Mouse (Mus musculus): Measurements from ENCODE around the gene Eef1akmt3.
"Not testable (repeated sequence)": the region's sequence is repeated elsewhere in the genome, so short reads cannot be mapped to it uniquely, and the experiment has no call there.

Eef1akmt3 gene

DNA sequence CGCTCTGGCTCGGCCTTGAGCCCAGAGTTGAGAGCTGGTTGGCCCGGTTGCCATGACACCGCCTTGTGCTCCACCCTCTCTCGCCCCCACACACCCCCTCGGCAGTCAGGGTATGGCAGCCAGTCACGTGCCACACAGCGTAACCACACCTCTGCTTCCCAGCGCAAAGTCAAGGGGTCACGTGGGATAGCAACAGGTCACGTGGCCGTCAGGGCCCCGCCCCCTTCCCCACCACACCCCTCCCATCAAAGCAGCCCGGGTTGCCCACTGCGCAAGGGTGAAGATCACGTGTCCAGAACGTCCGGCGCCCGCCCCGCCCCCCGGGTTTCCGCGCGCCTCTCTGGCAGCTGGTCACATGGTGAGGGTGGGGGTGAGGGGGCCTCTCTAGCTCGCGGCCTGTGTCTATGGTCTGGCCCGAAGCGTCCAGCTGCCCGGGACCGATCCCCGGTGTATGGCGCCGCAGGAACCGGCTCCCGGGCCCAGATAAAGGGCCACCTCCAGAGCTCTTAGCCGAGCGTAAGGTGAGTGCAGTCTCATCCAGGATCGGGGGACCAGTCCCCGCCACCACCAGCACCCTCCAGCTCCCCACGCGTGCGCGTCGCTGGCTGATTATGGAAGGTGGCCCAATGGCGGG, 22.0 kb upstream of the Eef1akmt3 start, which contains the start of gene Cdk4:
Gene Cdk4 (plus strand): TSS at position 296 of the 634 bp plus-strand sequence.
- H3K27me3 ChIP-seq (ENCODE audit: control insufficient read depth, insufficient read depth, low read length, poor library complexity, severe bottlenecking): no peaks in the 10 kb centered on the region
- peak; percentile 99 for DNase-seq (ENCODE audit: low read depth, low spot score)
- peaks cover 5% of the 10 kb centered on the region for H3K36me3 ChIP-seq (ENCODE audit: control insufficient read depth, insufficient read depth, low read length, poor library complexity, severe bottlenecking)

DNA sequence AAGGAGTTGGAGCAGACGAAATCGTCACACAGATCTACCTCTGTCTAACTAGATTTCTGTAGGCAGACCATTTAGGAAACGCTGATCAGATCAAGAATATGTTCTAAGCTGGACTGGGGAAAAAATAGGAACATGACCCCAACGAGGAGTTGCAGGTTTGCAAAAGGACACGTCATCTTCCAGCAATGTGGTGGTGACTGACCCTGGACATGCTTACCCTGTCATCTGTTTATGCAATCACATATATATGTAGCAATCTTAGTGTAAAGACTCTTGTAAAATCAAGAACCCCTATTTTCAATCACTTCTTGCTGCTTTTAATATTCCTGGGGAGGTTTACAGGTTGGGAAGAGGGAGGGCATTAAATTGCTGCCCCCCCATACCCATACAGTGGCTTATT, 21.2 kb upstream of the Eef1akmt3 start:
- H3K36me3 ChIP-seq (ENCODE audit: control insufficient read depth, insufficient read depth, low read length, poor library complexity, severe bottlenecking): peaks cover 2% of the 10 kb centered on the region
- H3K27me3 ChIP-seq (ENCODE audit: control insufficient read depth, insufficient read depth, low read length, poor library complexity, severe bottlenecking): no peaks in the 10 kb centered on the region
- no peak for DNase-seq (ENCODE audit: low read depth, low spot score)

DNA sequence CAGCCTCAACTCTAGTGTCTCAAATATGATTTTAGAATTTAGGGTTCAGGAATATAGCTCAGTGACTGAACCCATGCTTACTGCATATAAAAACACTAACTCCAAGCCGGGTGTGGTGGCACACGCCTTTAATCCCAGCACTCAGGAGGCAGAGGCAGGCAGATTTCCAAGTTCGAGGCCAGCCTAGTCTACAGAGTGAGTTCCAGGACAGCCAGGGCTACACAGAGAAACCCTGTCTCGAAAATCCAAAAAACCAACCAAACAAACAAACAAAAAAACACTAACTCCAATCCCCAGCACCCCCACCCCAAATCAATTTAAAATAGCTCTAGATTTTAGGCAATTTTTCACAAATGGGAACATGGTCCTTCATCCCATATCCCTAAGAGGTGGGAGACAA, 20.8 kb upstream of the Eef1akmt3 start:
- not testable (repeated sequence) for H3K27me3 ChIP-seq (ENCODE audit: control insufficient read depth, insufficient read depth, low read length, poor library complexity, severe bottlenecking); DNase-seq (ENCODE audit: low read depth, low spot score); H3K36me3 ChIP-seq (ENCODE audit: control insufficient read depth, insufficient read depth, low read length, poor library complexity, severe bottlenecking)

DNA sequence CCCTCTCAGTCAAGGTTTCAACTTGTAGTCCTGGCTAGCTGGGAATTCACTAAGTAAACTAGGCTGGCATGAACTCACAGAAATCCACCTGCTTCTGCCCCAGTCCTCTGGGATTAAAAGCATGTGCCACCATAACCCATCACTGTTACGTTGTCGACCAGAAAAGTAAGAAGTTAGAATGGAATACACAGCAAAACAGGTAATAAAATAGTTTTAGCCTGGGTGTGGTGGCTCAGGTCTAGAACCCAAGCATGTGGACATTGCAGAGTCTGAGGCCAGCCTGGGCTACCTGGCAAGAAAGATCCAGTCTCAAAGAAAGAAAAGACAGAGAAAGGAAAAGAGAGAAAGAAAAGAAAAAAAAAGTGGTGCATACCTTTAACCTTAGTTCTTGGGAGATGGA, 20.2 kb upstream of the Eef1akmt3 start:
- Histone ChIP-seq H3K27me3 (ENCODE audit: control insufficient read depth, insufficient read depth, low read length, poor library complexity, severe bottlenecking) (no peaks in the 10 kb centered on the region), H3K36me3 (ENCODE audit: control insufficient read depth, insufficient read depth, low read length, poor library complexity, severe bottlenecking) (no peaks in the 10 kb centered on the region; the same call in none of the 2 replicates)
- DNase-seq (ENCODE audit: low read depth, low spot score): no peak

DNA sequence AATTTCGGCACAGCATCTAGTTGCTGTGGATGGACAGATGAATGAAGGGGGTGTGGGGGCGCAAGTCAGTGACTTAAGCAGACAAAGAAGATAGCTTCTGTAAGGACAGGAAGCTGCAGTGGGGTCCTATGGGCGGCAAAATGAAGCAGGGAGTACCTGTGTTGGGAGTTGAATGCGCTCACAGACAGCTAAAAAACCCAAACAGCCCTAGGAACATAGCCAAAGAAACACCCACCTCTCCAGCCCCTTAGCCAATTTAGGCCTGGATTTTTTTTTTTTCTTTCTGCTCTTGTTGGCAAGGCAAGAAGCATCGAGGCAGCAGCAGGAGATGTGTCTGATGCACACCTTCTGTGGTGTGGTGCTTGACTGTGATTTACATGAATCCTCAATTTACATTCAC, 19.8 kb upstream of the Eef1akmt3 start:
- no peak for DNase-seq (ENCODE audit: low read depth, low spot score)
- H3K27me3 ChIP-seq (ENCODE audit: control insufficient read depth, insufficient read depth, low read length, poor library complexity, severe bottlenecking): no peaks in the 10 kb centered on the region
- no peaks in the 10 kb centered on the region; the same call in none of the 2 replicates for H3K36me3 ChIP-seq (ENCODE audit: control insufficient read depth, insufficient read depth, low read length, poor library complexity, severe bottlenecking)

DNA sequence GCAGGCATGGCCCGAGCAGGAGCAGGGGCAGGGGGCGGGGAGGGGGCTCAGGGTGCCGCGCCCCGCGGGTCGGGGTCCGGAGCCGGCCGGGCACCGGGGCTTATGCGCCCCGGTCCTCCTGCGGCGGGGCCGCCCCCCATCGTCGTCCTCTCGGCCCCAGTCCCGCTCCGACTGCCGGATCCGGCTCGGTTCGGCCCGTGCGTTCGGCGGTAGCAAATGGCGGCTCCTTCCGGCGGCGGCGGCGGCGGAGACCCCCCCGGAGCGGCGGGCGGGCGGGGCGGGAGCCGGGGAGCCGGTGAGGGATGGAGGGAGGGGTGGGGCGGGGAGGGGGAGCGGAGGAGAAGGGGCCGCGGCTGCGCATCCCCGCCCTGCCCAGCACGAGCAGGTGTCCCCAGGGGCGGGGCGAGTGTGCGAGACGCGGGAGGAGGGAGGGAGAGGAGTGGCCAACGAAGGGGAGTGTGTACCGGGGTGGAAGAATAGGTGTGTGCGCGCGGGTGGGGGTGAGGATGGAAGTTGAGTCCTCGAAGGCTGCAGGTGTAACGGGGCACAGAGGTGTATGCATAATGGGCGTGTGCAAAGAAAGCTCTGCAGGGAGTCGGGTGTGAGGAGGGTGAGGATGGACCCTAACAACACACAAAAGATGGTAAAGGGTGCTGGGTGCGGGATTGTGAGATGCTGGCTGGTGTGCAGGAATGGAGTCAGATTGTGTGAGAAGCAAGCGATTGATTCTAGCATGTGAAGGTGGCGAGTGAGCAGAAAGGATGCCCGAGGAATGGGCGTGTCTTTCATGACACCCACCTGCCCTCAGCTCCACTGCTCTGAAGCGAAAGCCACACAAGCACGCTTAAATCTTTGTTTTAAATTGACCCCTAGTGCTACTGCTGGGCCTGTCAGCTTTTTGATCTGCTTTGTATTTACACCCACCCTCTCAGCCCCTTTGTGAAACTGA, 18.9 kb upstream of the Eef1akmt3 start, which contains the start of gene March9:
Gene March9 (minus strand): TSS at position 217 of the 949 bp plus-strand sequence.
- DNase-seq (ENCODE audit: low read depth, low spot score): peak; percentile 79
- H3K27me3 ChIP-seq (ENCODE audit: control insufficient read depth, insufficient read depth, low read length, poor library complexity, severe bottlenecking): no peaks in the 10 kb centered on the region

DNA sequence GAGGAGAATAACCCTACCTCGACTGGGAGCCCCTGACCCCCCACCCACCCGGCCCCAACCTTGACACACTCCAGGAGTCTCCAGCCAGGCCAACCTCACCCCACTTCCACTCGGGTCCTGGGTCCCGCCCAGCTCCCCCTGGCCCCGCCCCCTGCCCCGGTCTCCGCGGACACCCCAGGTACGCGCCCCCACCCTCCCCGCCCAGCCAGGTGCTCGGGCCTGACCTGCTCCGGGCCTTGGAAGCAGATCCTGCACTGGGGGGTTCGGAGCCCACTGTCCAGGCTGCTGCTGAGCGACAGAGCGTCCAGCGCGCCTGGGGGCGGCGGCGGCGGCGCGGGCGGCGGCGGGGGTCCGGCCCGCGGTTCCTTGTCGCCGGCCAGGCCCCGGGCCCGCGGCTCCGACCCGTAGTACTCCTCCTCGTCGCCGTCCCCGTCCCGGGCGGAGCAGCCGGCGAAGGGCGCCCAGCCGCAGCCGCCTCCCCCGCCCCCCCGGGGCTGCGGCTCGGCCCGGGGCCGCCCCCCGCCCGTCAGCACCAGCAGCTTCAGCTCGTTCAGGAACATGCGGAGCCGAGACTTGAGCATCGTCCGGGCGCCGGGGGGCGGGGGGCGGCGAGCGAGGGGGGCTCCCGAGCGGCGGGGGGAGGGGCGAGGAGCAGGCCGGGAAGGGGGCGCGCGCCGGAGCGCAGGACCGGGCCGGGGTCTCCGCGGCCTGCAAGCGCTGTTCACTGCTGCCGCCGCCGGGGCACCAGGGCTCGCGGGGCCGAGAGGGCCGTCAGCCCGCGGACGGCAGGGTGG, 18.1 kb upstream of the Eef1akmt3 start:
- no peak for DNase-seq (ENCODE audit: low read depth, low spot score)

More for the DNA sequence above, 18.9 kb upstream of the Eef1akmt3 start, which contains the start of gene March9:
- H3K36me3 ChIP-seq (ENCODE audit: control insufficient read depth, insufficient read depth, low read length, poor library complexity, severe bottlenecking): no peaks in the 10 kb centered on the region

DNA sequence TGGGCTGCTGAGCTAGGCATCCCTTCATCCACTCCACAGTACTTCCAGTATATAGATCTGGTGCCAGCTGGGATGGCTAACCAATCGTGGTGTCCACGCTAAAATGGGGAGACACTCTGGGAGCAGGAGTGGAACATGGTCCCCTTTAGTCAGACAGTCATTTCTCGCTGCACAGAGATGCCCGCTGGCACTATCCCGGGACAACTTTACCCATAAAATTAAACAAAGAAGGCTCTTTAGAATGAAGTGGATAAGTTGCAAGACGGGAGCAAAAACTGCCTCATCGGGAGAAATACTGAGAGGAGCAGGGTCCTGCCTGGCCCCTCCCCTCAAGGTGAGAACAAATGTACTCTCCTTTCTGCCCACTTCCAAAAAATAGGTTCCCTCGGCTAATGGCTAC, 17.4 kb upstream of the Eef1akmt3 start:
- Histone ChIP-seq H3K27me3 (ENCODE audit: control insufficient read depth, insufficient read depth, low read length, poor library complexity, severe bottlenecking) (no peaks in the 10 kb centered on the region), H3K36me3 (ENCODE audit: control insufficient read depth, insufficient read depth, low read length, poor library complexity, severe bottlenecking) (no peaks in the 10 kb centered on the region)
- DNase-seq (ENCODE audit: low read depth, low spot score): no peak

More for the DNA sequence above, 18.1 kb upstream of the Eef1akmt3 start:
- H3K36me3 ChIP-seq (ENCODE audit: control insufficient read depth, insufficient read depth, low read length, poor library complexity, severe bottlenecking): no peaks in the 10 kb centered on the region
- H3K27me3 ChIP-seq (ENCODE audit: control insufficient read depth, insufficient read depth, low read length, poor library complexity, severe bottlenecking): no peaks in the 10 kb centered on the region

DNA sequence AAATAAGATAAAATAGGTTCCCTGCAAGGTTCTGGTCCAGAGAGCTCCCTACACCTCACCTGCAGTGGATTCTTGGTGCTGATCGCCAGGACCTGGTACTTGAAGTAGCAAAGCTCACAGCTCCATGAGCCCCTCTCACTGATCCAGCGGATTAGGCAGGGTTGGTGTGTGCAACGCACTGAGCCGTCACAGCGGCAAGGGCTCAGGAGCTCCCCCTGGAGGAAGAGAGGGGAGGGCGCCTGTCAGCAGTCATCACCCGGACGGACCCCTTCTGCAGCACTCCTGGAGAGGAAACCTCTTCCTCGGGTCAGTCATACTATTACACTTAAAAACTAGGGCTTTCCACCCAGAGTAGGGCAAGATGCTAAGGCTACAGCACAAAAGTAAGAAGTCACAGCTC, 16.8 kb upstream of the Eef1akmt3 start:
- H3K36me3 ChIP-seq (ENCODE audit: control insufficient read depth, insufficient read depth, low read length, poor library complexity, severe bottlenecking): no peaks in the 10 kb centered on the region
- DNase-seq (ENCODE audit: low read depth, low spot score): peak; percentile 87
- H3K27me3 ChIP-seq (ENCODE audit: control insufficient read depth, insufficient read depth, low read length, poor library complexity, severe bottlenecking): no peaks in the 10 kb centered on the region

DNA sequence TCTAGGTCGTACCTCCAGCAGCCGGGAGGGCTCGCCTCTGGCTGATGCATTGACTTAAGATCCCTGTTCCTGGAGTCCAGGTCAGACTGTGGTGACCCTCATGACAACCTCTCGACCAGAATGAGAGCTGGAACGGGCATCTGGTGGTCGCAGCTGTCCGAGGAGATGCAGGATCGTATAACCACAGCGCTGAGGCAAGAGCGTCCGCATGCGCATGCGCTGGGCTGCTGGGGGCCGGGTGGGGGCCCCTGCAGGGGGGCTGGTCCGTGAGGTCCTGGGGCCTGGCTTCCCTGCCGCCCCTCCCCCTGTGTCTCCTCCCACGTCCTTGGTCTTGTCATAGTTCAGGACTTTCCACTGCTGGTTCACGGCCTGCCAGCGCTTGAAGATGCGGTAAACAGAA, 15.2 kb upstream of the Eef1akmt3 start:
- Histone ChIP-seq H3K27me3 (ENCODE audit: control insufficient read depth, insufficient read depth, low read length, poor library complexity, severe bottlenecking) (no peaks in the 10 kb centered on the region), H3K36me3 (ENCODE audit: control insufficient read depth, insufficient read depth, low read length, poor library complexity, severe bottlenecking) (no peaks in the 10 kb centered on the region)
- no peak for DNase-seq (ENCODE audit: low read depth, low spot score)

DNA sequence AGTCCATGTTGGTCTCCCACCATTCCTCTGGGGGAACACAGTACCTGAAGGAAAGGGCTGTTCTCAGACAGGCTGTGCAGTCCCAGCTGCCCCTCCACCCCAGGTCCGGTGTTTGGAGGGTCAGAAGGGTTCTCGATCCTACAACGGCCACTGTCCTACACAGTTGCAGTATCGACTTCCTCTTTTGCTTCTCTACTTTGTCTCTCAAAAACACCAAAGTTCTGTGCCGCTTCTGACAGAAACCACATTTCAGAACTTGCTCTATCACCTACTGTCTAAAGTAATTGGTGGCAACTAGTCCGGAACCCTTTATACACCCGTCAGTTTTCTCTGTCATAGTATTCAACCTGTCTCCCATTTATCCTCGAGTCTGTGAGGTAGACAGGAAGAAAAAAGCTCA, 14.1 kb upstream of the Eef1akmt3 start:
- no peaks in the 10 kb centered on the region for H3K36me3 ChIP-seq (ENCODE audit: control insufficient read depth, insufficient read depth, low read length, poor library complexity, severe bottlenecking)
- peak; percentile 56 for DNase-seq (ENCODE audit: low read depth, low spot score)

DNA sequence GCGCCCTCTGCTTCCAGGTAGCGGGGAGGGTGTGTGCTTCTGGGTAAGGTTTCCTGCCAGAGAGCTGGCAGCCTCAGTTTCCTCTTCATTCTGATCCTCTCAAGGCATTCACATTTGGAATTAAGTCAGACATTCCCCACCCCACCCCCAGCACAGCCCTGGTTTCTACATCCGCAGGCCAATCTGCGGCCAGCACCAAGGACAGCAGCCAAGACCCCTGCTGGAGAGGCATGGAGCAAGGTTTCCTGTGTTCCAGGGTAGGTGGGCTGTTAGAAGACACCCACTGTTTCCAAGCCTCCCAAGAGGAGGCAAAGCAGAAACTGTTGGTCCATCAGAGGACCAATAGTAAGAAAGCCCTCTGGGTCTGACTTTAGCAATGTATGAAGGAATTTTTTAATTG, 13.3 kb upstream of the Eef1akmt3 start:
- Histone ChIP-seq H3K36me3 (ENCODE audit: control insufficient read depth, insufficient read depth, low read length, poor library complexity, severe bottlenecking) (no peaks in the 10 kb centered on the region), H3K27me3 (ENCODE audit: control insufficient read depth, insufficient read depth, low read length, poor library complexity, severe bottlenecking) (no peaks in the 10 kb centered on the region)
- DNase-seq (ENCODE audit: low read depth, low spot score): no peak

More for the DNA sequence above, 14.1 kb upstream of the Eef1akmt3 start:
- no peaks in the 10 kb centered on the region for H3K27me3 ChIP-seq (ENCODE audit: control insufficient read depth, insufficient read depth, low read length, poor library complexity, severe bottlenecking)

DNA sequence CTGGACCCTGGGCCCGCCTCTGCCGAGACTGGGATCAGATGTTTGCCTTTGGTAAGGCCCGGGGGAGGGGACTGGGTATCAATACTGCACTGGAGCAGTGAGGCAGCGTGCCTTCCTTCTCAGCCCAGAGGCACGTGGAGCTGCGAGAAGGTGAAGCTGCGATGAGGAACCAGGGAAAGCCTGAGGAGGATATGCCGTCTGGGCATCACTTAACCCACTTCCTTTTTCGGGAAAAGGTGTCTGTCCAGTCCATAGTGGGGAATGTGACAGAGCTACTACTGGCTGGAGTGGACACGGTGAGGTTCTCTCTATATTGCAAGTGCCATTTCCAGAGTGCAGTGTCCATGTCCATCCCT, 8.8 kb upstream of the Eef1akmt3 start:
- H3K36me3 ChIP-seq (ENCODE audit: control insufficient read depth, insufficient read depth, low read length, poor library complexity, severe bottlenecking): no peaks in the 10 kb centered on the region
- no peak for DNase-seq (ENCODE audit: low read depth, low spot score)

DNA sequence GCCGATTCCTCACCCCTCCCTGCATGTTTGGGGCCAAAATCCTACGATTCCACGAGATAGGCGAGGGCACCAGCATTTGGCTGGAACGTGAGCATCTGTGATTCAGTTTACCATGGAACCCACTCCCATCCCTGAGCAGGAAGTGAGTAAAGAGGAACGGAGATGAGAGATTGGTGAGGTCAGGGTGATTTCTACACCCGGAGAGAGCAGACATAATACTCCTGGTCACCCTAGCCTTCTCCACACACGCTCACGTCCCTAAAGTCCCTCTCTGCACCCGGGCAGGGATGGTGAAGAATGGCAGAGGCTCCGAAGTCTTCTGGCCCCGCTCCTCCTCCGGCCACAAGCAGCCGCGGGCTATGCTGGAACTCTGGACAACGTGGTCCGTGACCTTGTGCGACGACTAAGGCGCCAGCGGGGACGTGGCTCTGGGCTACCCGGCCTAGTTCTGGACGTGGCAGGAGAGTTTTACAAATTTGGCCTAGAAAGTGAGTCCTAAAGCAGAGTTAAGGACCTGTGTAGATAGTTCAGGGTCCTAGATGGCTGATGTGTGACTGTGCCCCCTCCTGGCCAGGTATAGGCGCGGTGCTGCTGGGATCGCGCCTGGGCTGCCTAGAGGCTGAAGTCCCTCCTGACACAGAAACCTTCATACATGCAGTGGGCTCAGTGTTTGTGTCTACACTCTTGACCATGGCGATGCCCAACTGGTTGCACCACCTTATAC, 8.2 kb upstream of the Eef1akmt3 start:
- H3K27me3 ChIP-seq (ENCODE audit: control insufficient read depth, insufficient read depth, low read length, poor library complexity, severe bottlenecking): no peaks in the 10 kb centered on the region; the same call in 1 of the 2 replicates
- peak; percentile 41 for DNase-seq (ENCODE audit: low read depth, low spot score)

More for the DNA sequence above, 8.8 kb upstream of the Eef1akmt3 start:
- no peaks in the 10 kb centered on the region; the same call in 1 of the 2 replicates for H3K27me3 ChIP-seq (ENCODE audit: control insufficient read depth, insufficient read depth, low read length, poor library complexity, severe bottlenecking)

More for the DNA sequence above, 8.2 kb upstream of the Eef1akmt3 start:
- H3K36me3 ChIP-seq (ENCODE audit: control insufficient read depth, insufficient read depth, low read length, poor library complexity, severe bottlenecking): no peaks in the 10 kb centered on the region
